Mouse (Mus musculus): ENCODE data around the gene Abhd2. TPM values are rescaled to one million over a fixed set of nuclear protein-coding genes. Genes with fewer than 3 reads are reported as not detected.
A peak's percentile ranks its signal among the peaks of the same experiment; 100 is the strongest.

The Abhd2 gene
- polyA plus RNA-seq, 1 experiment from 2014 or later = 15.2 TPM

- ATAC-seq (replicated peaks; ENCODE audit: low FRiP score, low TSS enrichment, low read depth) = no peak
- DNase-seq (ENCODE audit: low spot score) = no peak
- WGBS = 83% methylated on average over 6 of the region's 6 CpGs
- Histone ChIP-seq H3K4me2 (ENCODE audit: low read length) (no peak overlapping the region), H3K4me3 (ENCODE audit: low read depth, low read length) (no peak overlapping the region), H3K4me1 (replicated peaks; ENCODE audit: control insufficient read depth, insufficient read depth, low read length) (peaks cover 24% of the 10 kb centered on the region), H3K27ac (ENCODE audit: low read depth) (no peak overlapping the region), H3K9me3 (ENCODE audit: control insufficient read depth, low read length) (no peaks in the 10 kb centered on the region), H3K27me3 (replicated peaks; ENCODE audit: control insufficient read depth, insufficient read depth, low read length) (no peaks in the 10 kb centered on the region), H3K9ac (ENCODE audit: low read length) (no peak overlapping the region), H3K36me3 (ENCODE audit: control insufficient read depth, insufficient read depth, low read length) (peaks cover 7% of the 10 kb centered on the region; the same call in 1 of the 2 replicates)
These were observed 30.3 kb downstream of the Abhd2 start for GRCm38 (mm10) chr7:79303183-79303761.

DNA sequence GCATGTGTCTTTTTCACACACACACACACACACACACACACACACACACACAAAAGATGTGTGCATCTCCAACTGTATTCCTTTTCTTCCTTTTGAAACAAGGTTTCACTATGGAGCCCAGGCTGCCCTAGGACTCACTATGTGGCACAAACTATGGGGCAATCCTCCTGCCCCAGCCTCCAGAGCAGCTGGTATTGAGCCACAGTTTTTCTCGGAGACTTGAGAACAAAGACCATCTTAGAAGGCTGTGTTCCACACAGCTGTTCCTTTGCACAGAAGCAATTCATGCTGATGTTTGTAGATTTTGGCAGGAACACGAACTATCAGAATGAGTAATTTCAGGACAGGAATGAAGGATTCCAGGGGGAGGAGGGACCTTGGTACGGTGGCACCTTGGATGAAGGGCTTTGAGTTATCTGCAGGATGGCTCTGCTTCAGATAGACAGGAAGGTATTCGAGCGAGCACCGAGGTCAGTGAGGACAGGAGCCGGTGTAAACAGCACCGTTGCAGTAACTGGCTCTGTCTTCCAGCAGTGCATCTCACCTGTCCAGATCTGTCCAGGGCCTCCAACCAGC lies 35.5 kb downstream of the Abhd2 start:
- ATAC-seq (replicated peaks; ENCODE audit: low FRiP score, low TSS enrichment, low read depth) (no peak), DNase-seq (ENCODE audit: low spot score) (no peak)
- Histone ChIP-seq H3K27ac (ENCODE audit: low read depth) (no peak overlapping the region), H3K9me3 (ENCODE audit: control insufficient read depth, low read length) (no peaks in the 10 kb centered on the region), H3K4me2 (ENCODE audit: low read length) (no peak overlapping the region), H3K4me1 (replicated peaks; ENCODE audit: control insufficient read depth, insufficient read depth, low read length) (peaks cover 35% of the 10 kb centered on the region), H3K9ac (ENCODE audit: low read length) (no peak overlapping the region), H3K27me3 (replicated peaks; ENCODE audit: control insufficient read depth, insufficient read depth, low read length) (no peaks in the 10 kb centered on the region), H3K36me3 (ENCODE audit: control insufficient read depth, insufficient read depth, low read length) (0 out of 2 replicates have a peak, but pooled peaks cover 3% of the 10 kb centered on the region), H3K4me3 (ENCODE audit: low read depth, low read length) (no peak overlapping the region)
- 44% methylated on average over 8 of the region's 8 CpGs for WGBS

DNA sequence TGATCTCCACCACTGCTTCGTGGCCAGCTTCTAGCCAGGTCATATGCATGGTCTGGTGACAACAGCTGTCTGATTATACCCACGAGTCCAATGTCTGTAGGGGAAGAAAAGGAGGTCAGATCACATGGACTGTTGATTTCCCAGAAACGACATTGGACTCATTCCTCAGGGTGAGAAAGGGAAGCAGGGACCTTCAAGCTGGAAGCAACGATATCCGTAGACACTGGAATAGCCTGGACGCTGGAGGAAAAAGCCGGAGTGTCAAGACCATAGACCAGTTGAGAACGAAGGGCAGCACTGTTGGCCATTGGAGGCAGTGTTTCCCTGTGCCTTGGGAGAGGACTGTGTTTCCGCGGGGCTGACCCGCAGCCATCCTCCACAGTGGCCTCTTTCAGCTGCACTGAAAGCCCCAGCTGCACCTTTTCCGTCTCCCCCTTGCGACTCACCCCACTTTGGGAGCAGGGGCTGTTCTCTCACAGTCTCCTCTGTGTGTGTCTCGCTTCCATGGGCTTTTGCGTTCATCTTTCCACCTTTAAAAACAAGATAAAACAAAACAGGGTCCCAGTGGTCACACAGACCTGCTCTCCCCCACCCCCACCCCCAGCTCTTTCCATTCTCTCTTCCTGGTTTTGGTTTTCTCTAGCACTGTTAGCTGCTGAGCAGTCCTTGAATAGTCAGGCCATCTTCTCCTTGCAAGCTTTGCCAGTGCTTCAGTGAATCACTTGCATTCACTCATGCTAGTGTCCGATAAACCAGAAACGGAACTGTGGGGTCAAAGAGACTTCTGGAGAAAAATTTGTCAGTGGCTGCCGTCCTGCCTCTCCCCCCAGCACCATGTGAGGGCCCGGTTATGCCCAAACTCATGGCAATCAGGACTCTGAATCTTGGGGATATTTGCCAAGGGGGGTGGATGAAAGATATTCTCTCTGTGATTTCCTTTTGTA lies 36.5 kb downstream of the Abhd2 start:
- peaks cover 43% of the 10 kb centered on the region for H3K4me1 ChIP-seq (replicated peaks; ENCODE audit: control insufficient read depth, insufficient read depth, low read length)
- no peaks in the 10 kb centered on the region for H3K27me3 ChIP-seq (replicated peaks; ENCODE audit: control insufficient read depth, insufficient read depth, low read length)
- H3K4me3 ChIP-seq (ENCODE audit: low read depth, low read length) = no peak overlapping the region
- ATAC-seq (replicated peaks; ENCODE audit: low FRiP score, low TSS enrichment, low read depth) (no peak), DNase-seq (ENCODE audit: low spot score) (no peak)
- 56% methylated on average over 19 of the region's 19 CpGs for WGBS
- no peak overlapping the region for H3K9ac ChIP-seq (ENCODE audit: low read length)
- H3K36me3 ChIP-seq (ENCODE audit: control insufficient read depth, insufficient read depth, low read length) = 0 out of 2 replicates have a peak, but pooled peaks cover 3% of the 10 kb centered on the region
- no peak overlapping the region for H3K27ac ChIP-seq (ENCODE audit: low read depth)
- H3K4me2 ChIP-seq (ENCODE audit: low read length) = no peak overlapping the region
- no peaks in the 10 kb centered on the region for H3K9me3 ChIP-seq (ENCODE audit: control insufficient read depth, low read length)

DNA sequence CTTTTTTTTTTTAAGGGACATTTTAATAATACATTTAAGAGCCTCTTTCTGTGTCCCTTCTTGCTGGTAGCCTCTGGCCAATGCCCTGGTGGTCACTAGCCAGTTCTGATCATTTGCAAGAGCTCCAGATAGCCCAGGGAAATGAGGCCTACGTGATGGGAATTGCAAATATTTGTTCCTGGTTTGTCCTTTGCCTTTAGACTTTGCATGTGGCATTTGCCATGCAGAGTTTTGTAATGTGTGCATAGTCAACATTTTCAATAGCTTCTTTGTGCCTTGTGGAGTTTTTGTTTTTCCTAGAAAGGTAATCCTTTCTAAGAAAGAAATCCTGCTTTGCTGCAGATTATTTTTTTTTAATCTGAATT lies 37.2 kb downstream of the Abhd2 start:
- Histone ChIP-seq H3K4me3 (ENCODE audit: low read depth, low read length) (no peak overlapping the region), H3K4me2 (ENCODE audit: low read length) (no peak overlapping the region), H3K4me1 (replicated peaks; ENCODE audit: control insufficient read depth, insufficient read depth, low read length) (peaks cover 43% of the 10 kb centered on the region), H3K27ac (ENCODE audit: low read depth) (no peak overlapping the region), H3K36me3 (ENCODE audit: control insufficient read depth, insufficient read depth, low read length) (no peaks in the 10 kb centered on the region), H3K9me3 (ENCODE audit: control insufficient read depth, low read length) (no peaks in the 10 kb centered on the region), H3K9ac (ENCODE audit: low read length) (no peak overlapping the region), H3K27me3 (replicated peaks; ENCODE audit: control insufficient read depth, insufficient read depth, low read length) (no peaks in the 10 kb centered on the region)
- no peak for DNase-seq (ENCODE audit: low spot score)
- WGBS = 56% methylated on average over 1 of the region's 1 CpGs
- no peak for ATAC-seq (replicated peaks; ENCODE audit: low FRiP score, low TSS enrichment, low read depth)

GRCm38 (mm10) chr7:79311420-79311988 lies 38.5 kb downstream of the Abhd2 start:
- Histone ChIP-seq H3K4me2 (ENCODE audit: low read length) (no peak overlapping the region), H3K4me1 (replicated peaks; ENCODE audit: control insufficient read depth, insufficient read depth, low read length) (peaks cover 42% of the 10 kb centered on the region), H3K9me3 (ENCODE audit: control insufficient read depth, low read length) (no peaks in the 10 kb centered on the region), H3K27ac (ENCODE audit: low read depth) (no peak overlapping the region), H3K36me3 (ENCODE audit: control insufficient read depth, insufficient read depth, low read length) (no peaks in the 10 kb centered on the region), H3K4me3 (ENCODE audit: low read depth, low read length) (no peak overlapping the region), H3K9ac (ENCODE audit: low read length) (no peak overlapping the region), H3K27me3 (replicated peaks; ENCODE audit: control insufficient read depth, insufficient read depth, low read length) (no peaks in the 10 kb centered on the region)
- ATAC-seq (replicated peaks; ENCODE audit: low FRiP score, low TSS enrichment, low read depth) = no peak
- WGBS = 93% methylated on average over 5 of the region's 5 CpGs
- no peak for DNase-seq (ENCODE audit: low spot score)

- 0 out of 2 replicates have a peak overlapping the region, but pooled peaks have one; percentile 20 for H3K9ac ChIP-seq (ENCODE audit: low read length)
- peaks cover 42% of the 10 kb centered on the region for H3K4me1 ChIP-seq (replicated peaks; ENCODE audit: control insufficient read depth, insufficient read depth, low read length)
- H3K4me2 ChIP-seq (ENCODE audit: low read length) = no peak overlapping the region
These were observed 39.2 kb downstream of the Abhd2 start for GRCm38 (mm10) chr7:79312246-79312645.

DNA sequence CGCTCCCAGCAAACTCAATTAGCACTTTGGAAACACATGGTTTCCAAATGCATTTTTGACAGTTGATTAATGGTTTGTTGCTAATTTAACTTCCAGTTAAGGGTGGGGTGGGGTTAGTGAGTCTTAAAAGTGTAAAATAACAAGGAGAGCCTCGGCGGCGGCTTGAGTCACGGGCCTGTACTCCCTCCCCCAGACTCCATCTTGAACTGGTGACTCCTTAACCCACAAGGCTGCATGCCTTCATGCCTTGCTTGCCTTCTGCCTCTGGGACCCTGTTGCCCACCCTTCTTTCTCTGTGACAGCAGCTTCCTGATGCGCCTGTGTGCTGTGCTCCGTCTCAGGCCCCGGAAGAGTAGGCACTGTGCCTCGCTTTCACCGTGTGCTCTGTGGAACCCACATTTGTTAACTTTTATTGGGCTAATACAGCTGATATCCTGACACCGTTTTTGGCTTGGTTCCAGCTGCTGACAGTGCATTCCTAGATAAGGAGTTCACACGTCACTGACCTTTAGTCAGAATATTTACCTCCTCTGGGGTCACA lies 40.6 kb downstream of the Abhd2 start:
- H3K4me2 ChIP-seq (ENCODE audit: low read length) = peak overlapping the region; percentile 20
- H3K9ac ChIP-seq (ENCODE audit: low read length) = no peak overlapping the region
- H3K27me3 ChIP-seq (replicated peaks; ENCODE audit: control insufficient read depth, insufficient read depth, low read length) = no peaks in the 10 kb centered on the region
- H3K27ac ChIP-seq (ENCODE audit: low read depth) = peak overlapping the region; percentile 25; the same call in 1 of the 2 replicates
- H3K4me1 ChIP-seq (replicated peaks; ENCODE audit: control insufficient read depth, insufficient read depth, low read length) = peaks cover 42% of the 10 kb centered on the region
- WGBS = 16% methylated on average over 12 of the region's 12 CpGs
- H3K36me3 ChIP-seq (ENCODE audit: control insufficient read depth, insufficient read depth, low read length) = no peaks in the 10 kb centered on the region
- H3K9me3 ChIP-seq (ENCODE audit: control insufficient read depth, low read length) = no peaks in the 10 kb centered on the region
- ATAC-seq (replicated peaks; ENCODE audit: low FRiP score, low TSS enrichment, low read depth) (peak; percentile 50), DNase-seq (ENCODE audit: low spot score) (peak; percentile 67)
- H3K4me3 ChIP-seq (ENCODE audit: low read depth, low read length) = no peak overlapping the region

More at GRCm38 (mm10) chr7:79312246-79312645, 39.2 kb downstream of the Abhd2 start:
- H3K27ac ChIP-seq (ENCODE audit: low read depth) = peak overlapping the region; percentile 3
- 51% methylated on average over 7 of the region's 8 CpGs for WGBS
- H3K4me3 ChIP-seq (ENCODE audit: low read depth, low read length) = no peak overlapping the region
- ATAC-seq (replicated peaks; ENCODE audit: low FRiP score, low TSS enrichment, low read depth) = no peak
- no peaks in the 10 kb centered on the region for H3K27me3 ChIP-seq (replicated peaks; ENCODE audit: control insufficient read depth, insufficient read depth, low read length)
- no peaks in the 10 kb centered on the region for H3K9me3 ChIP-seq (ENCODE audit: control insufficient read depth, low read length)
- DNase-seq (ENCODE audit: low spot score) = no peak
- H3K36me3 ChIP-seq (ENCODE audit: control insufficient read depth, insufficient read depth, low read length) = no peaks in the 10 kb centered on the region

DNA sequence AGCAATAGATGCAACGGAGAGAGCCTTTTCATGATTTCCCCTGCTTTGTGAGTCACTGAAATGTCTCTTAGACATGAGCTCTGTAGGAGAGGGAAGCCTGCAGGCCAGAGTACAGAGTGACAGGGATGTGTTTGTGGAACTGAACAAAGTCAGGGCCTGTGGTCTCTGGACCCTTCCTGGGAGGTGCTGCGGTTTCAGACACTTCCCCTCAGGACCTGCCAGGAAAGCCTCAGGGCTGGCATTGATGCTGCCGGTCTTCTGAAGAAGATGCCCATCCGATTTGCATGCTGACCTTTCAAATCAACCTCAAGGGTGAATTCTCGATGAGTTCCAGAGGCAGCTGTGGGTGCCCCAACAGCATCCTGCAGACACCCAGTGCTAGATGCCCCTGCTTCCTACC lies 41.5 kb downstream of the Abhd2 start:
- H3K36me3 ChIP-seq (ENCODE audit: control insufficient read depth, insufficient read depth, low read length) = no peaks in the 10 kb centered on the region
- no peak overlapping the region for H3K4me2 ChIP-seq (ENCODE audit: low read length)
- ATAC-seq (replicated peaks; ENCODE audit: low FRiP score, low TSS enrichment, low read depth) (no peak), DNase-seq (ENCODE audit: low spot score) (no peak)
- H3K4me1 ChIP-seq (replicated peaks; ENCODE audit: control insufficient read depth, insufficient read depth, low read length) = peaks cover 35% of the 10 kb centered on the region
- WGBS = 81% methylated on average over 5 of the region's 5 CpGs
- no peaks in the 10 kb centered on the region for H3K9me3 ChIP-seq (ENCODE audit: control insufficient read depth, low read length)
- no peaks in the 10 kb centered on the region for H3K27me3 ChIP-seq (replicated peaks; ENCODE audit: control insufficient read depth, insufficient read depth, low read length)
- H3K27ac ChIP-seq (ENCODE audit: low read depth) = no peak overlapping the region
- no peak overlapping the region for H3K4me3 ChIP-seq (ENCODE audit: low read depth, low read length)
- H3K9ac ChIP-seq (ENCODE audit: low read length) = no peak overlapping the region

Measured in intestine, embryonic 14.5 days (tissue).